Mouse (Mus musculus) lung, adult 2 months (tissue): ENCODE measurements around the gene Shisal2b.

Experiments used
- CTCF ChIP-seq: fragments of 200-500 bp; IDR thresholded peaks from 2 replicates; pipeline ENCODE4 v1.5.1; 2011; ENCODE audit warnings: mild to moderate bottlenecking, low read length, control low read depth; ENCODE audit not compliant: insufficient read depth
- POLR2A ChIP-seq: fragments of 200-500 bp; IDR thresholded peaks from 2 replicates; pipeline ENCODE4 v1.6.1; 2011; ENCODE audit warnings: low read depth, mild to moderate bottlenecking, control low read depth, low read length, borderline replicate concordance; ENCODE audit errors: extremely low read depth

DNA sequence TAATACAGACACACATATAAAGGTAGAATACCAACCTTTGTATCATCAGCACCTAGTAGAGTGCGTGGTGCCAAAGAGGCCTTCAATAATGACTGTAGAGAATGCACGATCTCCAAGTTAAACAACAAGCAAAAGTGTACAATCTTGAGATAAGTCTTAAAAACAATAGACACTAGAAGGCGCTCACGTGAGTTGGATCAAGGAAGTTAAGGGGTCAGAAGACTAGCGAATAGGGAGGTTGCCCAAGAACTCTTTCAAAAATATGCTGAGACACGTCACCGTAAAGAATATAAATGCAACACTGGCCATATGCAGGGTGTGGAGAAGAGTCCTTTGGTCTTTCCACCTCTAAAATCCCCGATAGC, 47.4 kb downstream of the Shisal2b start:
- TF ChIP-seq CTCF = no peak
- TF ChIP-seq POLR2A = no peak
